Mouse (Mus musculus): ENCODE results near the gene Gm10668. TPM values are rescaled to one million over a fixed set of nuclear protein-coding genes. Genes with fewer than 3 reads are reported as not detected.
"Not testable (repeated sequence)": the region's sequence is repeated elsewhere in the genome, so short reads cannot be mapped to it uniquely, and the experiment has no call there.

Gene Gm10668
- polyA plus RNA-seq (2015; fragmentation: Nextera tagmentation; extraction: Ambion mirVana): not detected in 2 replicates

GRCm38 (mm10) chr7:20730524-20730923, at the start of gene Gm10668:
TSS of gene Gm10668 (minus strand) at chr7:20730624.
- H3K4me1 ChIP-seq (replicated peaks); H3K36me3 ChIP-seq; ATAC-seq; H3K4me2 ChIP-seq (replicated peaks); H3K4me3 ChIP-seq (replicated peaks); H3K27me3 ChIP-seq; H3K27ac ChIP-seq; H3K9me3 ChIP-seq; H3K9ac ChIP-seq (replicated peaks): not testable (repeated sequence)
- no CpG with 5 or more reads among the region's 1 CpGs for WGBS

- H3K4me2 ChIP-seq (replicated peaks); H3K27ac ChIP-seq; H3K4me3 ChIP-seq (replicated peaks); H3K27me3 ChIP-seq; H3K9me3 ChIP-seq; H3K9ac ChIP-seq (replicated peaks); ATAC-seq; H3K36me3 ChIP-seq; H3K4me1 ChIP-seq (replicated peaks): not testable (repeated sequence)
- no CpG with 5 or more reads among the region's 3 CpGs for WGBS
These were observed 40.5 kb upstream of the Gm10668 start, which contains the start of gene Vmn1r112 for GRCm38 (mm10) chr7:20770885-20771284. TSS of gene Vmn1r112 (plus strand) at chr7:20771185.

DNA sequence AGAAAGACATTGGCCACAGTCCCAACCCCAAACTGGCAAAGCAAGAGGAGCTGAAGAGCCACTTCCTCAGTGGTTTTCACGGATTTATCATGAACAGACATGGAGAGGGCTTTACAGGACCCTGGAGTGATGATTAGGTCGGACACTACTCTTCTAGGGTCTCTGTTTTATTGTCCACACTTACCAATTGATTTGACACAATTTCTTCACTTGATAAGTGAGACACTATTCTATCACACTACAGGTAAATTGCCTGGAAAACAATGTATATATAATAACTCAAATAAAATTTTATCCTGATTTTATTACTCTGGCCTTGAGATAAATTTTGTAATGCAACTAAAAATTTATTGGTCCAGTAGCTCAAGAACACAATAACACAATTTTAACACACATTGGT, 27.3 kb downstream of the Gm10668 start, which contains the start of gene Vmn1r111:
Gene Vmn1r111, minus strand, starts transcription at position 101 of the 400 bp plus-strand sequence.
- WGBS: no CpG with 5 or more reads among the region's 2 CpGs
- H3K4me1 ChIP-seq (replicated peaks); H3K27me3 ChIP-seq; H3K9ac ChIP-seq (replicated peaks); H3K9me3 ChIP-seq; H3K27ac ChIP-seq; H3K36me3 ChIP-seq; ATAC-seq; H3K4me3 ChIP-seq (replicated peaks); H3K4me2 ChIP-seq (replicated peaks): not testable (repeated sequence)

Other genes with a start within 250 kb of the Gm10668 start
- not detected in 2 replicates for gene Vmn1r103, start 220.1 kb downstream of the Gm10668 start, polyA plus RNA-seq (2015; fragmentation: Nextera tagmentation; extraction: Ambion mirVana)
- not detected in 2 replicates for gene Vmn1r104, start 196.8 kb downstream of the Gm10668 start, polyA plus RNA-seq (2015; fragmentation: Nextera tagmentation; extraction: Ambion mirVana)
- not detected in 2 replicates for gene Gm5726, start 184.9 kb downstream of the Gm10668 start, polyA plus RNA-seq (2015; fragmentation: Nextera tagmentation; extraction: Ambion mirVana)
- gene Gm4141, start 154.4 kb downstream of the Gm10668 start, polyA plus RNA-seq (2015; fragmentation: Nextera tagmentation; extraction: Ambion mirVana): not detected in 2 replicates
- not detected in 2 replicates for gene Gm4513, start 131.6 kb downstream of the Gm10668 start, polyA plus RNA-seq (2015; fragmentation: Nextera tagmentation; extraction: Ambion mirVana)
- not detected in 2 replicates for gene Vmn1r107, start 61.7 kb downstream of the Gm10668 start, polyA plus RNA-seq (2015; fragmentation: Nextera tagmentation; extraction: Ambion mirVana)
- gene Vmn1r111, start 27.4 kb downstream of the Gm10668 start, polyA plus RNA-seq (2015; fragmentation: Nextera tagmentation; extraction: Ambion mirVana): not detected in 2 replicates
- not detected in 2 replicates for gene Vmn1r112, start 40.6 kb upstream of the Gm10668 start, polyA plus RNA-seq (2015; fragmentation: Nextera tagmentation; extraction: Ambion mirVana)
- gene Vmn1r113, start 56.7 kb upstream of the Gm10668 start, polyA plus RNA-seq (2015; fragmentation: Nextera tagmentation; extraction: Ambion mirVana): not detected in 2 replicates
- gene Vmn1r114, start 81.6 kb upstream of the Gm10668 start, polyA plus RNA-seq (2015; fragmentation: Nextera tagmentation; extraction: Ambion mirVana): not detected in 2 replicates
- not detected in 2 replicates for gene Vmn1r115, start 114.4 kb upstream of the Gm10668 start, polyA plus RNA-seq (2015; fragmentation: Nextera tagmentation; extraction: Ambion mirVana)
- not detected in 2 replicates for gene Vmn1r116, start 141.6 kb upstream of the Gm10668 start, polyA plus RNA-seq (2015; fragmentation: Nextera tagmentation; extraction: Ambion mirVana)
- not detected in 2 replicates for gene Vmn1r117, start 153.5 kb upstream of the Gm10668 start, polyA plus RNA-seq (2015; fragmentation: Nextera tagmentation; extraction: Ambion mirVana)
- not detected in 2 replicates for gene Vmn1r118, start 181.7 kb upstream of the Gm10668 start, polyA plus RNA-seq (2015; fragmentation: Nextera tagmentation; extraction: Ambion mirVana)

All from midbrain, embryonic 13.5 days (tissue).